Mouse (Mus musculus) lung, postnatal 14 days (tissue): ENCODE results near the gene Bloc1s3.
"Not testable (repeated sequence)": the region's sequence is repeated elsewhere in the genome, so short reads cannot be mapped to it uniquely, and the experiment has no call there.

Source experiments
- DNase-seq: peaks from one replicate; pipeline ENCODE4 v3.0.0; 2021

The Bloc1s3 gene

GRCm38 (mm10) chr7:19512353-19512752, 4.2 kb upstream of the Bloc1s3 start:
- no peak for DNase-seq

GRCm38 (mm10) chr7:19511934-19512333, 3.8 kb upstream of the Bloc1s3 start:
- DNase-seq = not testable (repeated sequence)

- no peak for DNase-seq
Observed at GRCm38 (mm10) chr7:19509786-19510185, 1.6 kb upstream of the Bloc1s3 start.

- DNase-seq = no peak
Observed at GRCm38 (mm10) chr7:19508924-19509568, 879 bp upstream of the Bloc1s3 start.

GRCm38 (mm10) chr7:19507612-19507981, 570 bp downstream of the Bloc1s3 start:
- no peak for DNase-seq

- peak; percentile 51 for DNase-seq
Observed at GRCm38 (mm10) chr7:19506969-19507611, 1.1 kb downstream of the Bloc1s3 start.

- DNase-seq = no peak
Observed at GRCm38 (mm10) chr7:19506326-19506725, 1.8 kb downstream of the Bloc1s3 start.

- peak; percentile 70 for DNase-seq
Observed at GRCm38 (mm10) chr7:19503481-19504068, 4.6 kb downstream of the Bloc1s3 start.

GRCm38 (mm10) chr7:19501658-19502057, 6.5 kb downstream of the Bloc1s3 start:
- DNase-seq = no peak

- DNase-seq = no peak
Observed at GRCm38 (mm10) chr7:19500420-19501363, 7.5 kb downstream of the Bloc1s3 start.

GRCm38 (mm10) chr7:19498326-19498725, 9.8 kb downstream of the Bloc1s3 start:
- no peak for DNase-seq

- DNase-seq = no peak
Observed at GRCm38 (mm10) chr7:19496214-19496555, 12.0 kb downstream of the Bloc1s3 start.

GRCm38 (mm10) chr7:19495521-19496213, 12.5 kb downstream of the Bloc1s3 start:
- peak; percentile 30 for DNase-seq

GRCm38 (mm10) chr7:19494751-19495474, 13.3 kb downstream of the Bloc1s3 start:
- DNase-seq = no peak

- DNase-seq = peak; percentile 69
Observed at GRCm38 (mm10) chr7:19491731-19492130, 16.4 kb downstream of the Bloc1s3 start.

- no peak for DNase-seq
Observed at GRCm38 (mm10) chr7:19489525-19489924, 18.6 kb downstream of the Bloc1s3 start.

- DNase-seq = no peak
Observed at GRCm38 (mm10) chr7:19486549-19486948, 21.6 kb downstream of the Bloc1s3 start.

- no peak for DNase-seq
Observed at GRCm38 (mm10) chr7:19485488-19485887, 22.7 kb downstream of the Bloc1s3 start.

- DNase-seq = no peak
Observed at GRCm38 (mm10) chr7:19483281-19483680, 24.9 kb downstream of the Bloc1s3 start.

- DNase-seq = no peak
Observed at GRCm38 (mm10) chr7:19477624-19478384, 30.4 kb downstream of the Bloc1s3 start.

GRCm38 (mm10) chr7:19477084-19477483, 31.1 kb downstream of the Bloc1s3 start:
- no peak for DNase-seq
